Mouse (Mus musculus) stomach, postnatal 0 days (tissue): ENCODE data around the gene Dtx3.

Source experiments
- CTCF ChIP-seq: IDR thresholded peaks from 2 replicates; pipeline ENCODE4 v1.5.1; 2016; ENCODE audit warnings: antibody characterized with exemption, low read depth, mild to moderate bottlenecking, moderate library complexity
- EP300 ChIP-seq: optimal IDR thresholded peaks from 2 replicates; pipeline ENCODE3; 2016; ENCODE audit warnings: antibody characterized with exemption

- no peak for TF ChIP-seq CTCF
- TF ChIP-seq EP300, result no peak
Observed at GRCm38 (mm10) chr10:127195328-127196129, at the start of gene Dtx3.
